Mouse (Mus musculus) ovary, adult 18-20 months (tissue): Measurements from ENCODE around the gene Cdca4.

Experiments
- DNase-seq: peaks from one replicate; pipeline ENCODE4 v3.0.0; 2022; ENCODE audit warnings: low spot score, mixed read lengths

The Cdca4 gene

DNA sequence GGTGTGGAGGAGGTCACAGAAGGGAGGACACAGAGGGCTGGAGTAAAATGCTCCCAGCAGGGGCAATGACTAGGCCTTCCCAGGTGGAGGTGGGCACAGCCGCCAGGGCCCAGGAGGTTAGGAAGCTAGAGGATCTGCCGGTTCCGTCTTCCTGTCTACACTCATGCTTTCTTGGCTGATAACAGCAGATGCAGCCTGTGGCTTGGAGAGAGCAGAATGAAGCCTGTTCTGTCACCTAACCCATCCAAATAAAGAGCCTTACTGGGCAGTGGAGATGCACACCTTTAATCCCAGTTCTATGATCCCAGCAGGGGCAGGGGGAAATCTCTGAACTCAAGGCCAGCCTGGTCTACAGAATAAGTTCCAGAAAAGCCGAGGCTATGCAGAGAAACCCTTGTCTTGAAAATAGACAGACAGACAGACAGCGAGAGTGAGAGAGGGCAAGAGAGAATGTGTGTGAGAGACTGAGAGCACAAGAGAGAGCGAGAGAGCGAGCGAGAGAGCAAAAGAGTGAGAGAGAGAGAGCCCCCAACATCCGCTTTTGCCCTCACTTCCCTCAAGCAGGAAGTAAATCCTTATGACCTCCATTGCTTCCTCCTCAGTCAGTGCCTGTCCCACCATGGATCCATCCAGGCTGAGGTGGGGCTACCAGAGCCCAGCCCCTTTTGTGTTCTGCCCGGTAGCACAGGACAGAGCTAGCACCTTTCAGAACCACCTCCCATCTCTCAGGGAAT, 29.8 kb downstream of the Cdca4 start:
- no peak for DNase-seq

DNA sequence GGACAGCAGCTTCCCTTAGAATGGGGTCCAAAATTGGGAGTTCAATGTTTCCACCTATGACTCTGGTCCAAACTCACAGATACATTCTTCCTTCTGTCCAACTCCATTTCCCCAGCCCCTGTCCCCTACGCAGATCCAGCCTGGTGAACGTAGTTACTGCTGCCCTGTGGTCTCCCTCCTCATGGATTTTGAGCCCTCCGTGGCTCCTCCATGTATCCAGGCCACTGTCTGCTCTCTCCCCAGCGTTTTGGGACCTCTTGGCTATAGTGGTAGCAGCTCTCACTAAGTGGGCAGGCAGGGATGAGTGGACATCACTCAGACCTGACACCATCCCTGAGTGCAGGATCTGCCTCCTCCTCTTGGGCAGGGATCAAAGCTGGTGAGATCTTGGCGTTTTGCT, 30.5 kb downstream of the Cdca4 start:
- DNase-seq = no peak

DNA sequence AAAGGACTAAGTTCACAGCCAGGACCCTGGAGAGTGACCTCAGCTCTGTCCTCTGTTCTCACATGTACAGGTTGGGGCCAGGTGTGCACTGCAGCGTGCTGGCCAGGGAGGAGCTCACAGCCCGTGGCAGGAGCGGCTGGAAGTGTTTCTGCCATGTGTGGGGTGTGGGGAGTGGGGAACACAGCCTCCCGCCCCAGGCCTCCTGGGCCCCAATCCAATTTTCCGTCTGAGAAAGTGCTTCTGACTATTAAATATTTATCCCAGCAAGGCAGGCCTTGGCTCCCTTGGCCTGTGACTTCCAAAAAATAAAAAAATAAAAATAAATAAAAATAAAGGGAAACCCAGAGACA, 30.9 kb downstream of the Cdca4 start:
- DNase-seq = no peak

DNA sequence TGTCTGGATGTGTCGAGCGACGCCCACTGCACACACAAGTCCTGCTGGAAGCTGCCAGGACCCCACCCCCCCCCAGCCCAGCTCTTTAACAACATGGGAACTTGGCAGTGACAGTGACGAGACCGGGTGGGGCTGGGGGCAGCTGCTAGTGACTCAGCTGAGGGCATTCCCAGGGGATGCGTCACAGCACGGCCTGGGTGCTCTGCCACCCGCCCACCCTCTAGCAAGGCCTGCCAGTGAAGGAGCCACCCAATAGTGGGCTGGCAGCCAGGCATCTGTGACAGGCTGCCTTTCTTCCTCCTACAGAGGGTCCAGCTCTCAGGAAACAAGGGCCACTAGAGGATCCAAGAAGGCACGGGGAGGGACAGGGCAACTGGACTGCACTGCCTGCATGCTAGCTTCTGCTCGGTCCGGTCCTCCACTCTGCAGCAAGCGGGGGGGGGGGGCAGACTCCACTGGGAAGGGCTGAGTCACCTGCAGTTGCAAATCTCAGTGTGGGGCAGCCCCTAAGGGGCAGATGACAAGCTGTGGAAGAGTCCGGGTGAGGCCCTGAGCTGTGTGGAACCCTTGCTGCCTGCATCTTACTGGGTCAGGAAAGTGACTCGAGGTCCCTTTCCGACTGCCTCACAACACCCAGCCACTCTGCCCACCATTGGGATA, 31.4 kb downstream of the Cdca4 start:
- peak; percentile 43 for DNase-seq

DNA sequence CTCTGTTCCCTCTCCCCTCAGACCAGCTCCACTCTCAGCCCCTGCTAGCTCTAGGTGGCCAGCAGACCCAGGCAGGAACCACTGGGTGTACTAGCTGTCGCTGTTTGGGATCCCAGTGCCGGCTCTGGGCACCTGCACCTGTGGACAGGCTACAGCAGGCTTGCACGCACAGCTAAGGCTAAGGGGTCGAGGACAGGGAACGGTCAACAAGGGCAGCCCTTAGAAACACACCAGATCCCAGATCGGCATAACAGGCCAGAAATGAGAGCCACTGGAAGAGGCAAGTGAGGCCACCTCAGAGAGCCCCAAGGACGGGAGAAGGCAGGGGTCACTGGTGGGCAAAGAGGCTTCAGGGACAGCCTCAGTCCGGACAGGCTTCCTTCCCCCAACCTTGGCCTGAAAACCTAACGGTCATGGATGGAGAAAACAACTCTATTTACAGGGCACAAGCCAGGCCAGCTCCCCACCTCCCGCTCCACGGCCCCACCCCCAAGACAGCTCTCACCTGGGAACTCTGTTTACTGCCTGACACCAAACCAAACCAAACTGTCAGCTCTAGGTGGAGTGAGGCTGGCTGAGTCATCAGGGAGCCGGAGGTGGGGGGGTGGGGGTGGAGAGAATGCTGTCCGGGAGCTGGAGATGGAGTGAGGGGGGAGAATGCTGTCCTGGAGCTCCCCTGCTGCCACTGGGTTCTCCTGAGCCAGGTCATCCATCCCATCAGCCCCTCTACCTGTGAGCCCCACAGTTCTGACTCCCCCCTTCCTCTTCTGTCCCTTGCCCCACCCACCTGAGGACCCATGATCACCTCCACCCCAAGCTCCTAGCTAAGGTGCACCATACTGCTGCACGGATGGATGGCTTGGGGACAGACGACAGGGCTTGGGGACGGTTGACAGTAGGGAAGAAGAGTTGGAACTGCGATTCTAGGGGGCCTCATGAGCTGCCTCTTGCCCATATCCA, 32.4 kb downstream of the Cdca4 start:
- no peak for DNase-seq

DNA sequence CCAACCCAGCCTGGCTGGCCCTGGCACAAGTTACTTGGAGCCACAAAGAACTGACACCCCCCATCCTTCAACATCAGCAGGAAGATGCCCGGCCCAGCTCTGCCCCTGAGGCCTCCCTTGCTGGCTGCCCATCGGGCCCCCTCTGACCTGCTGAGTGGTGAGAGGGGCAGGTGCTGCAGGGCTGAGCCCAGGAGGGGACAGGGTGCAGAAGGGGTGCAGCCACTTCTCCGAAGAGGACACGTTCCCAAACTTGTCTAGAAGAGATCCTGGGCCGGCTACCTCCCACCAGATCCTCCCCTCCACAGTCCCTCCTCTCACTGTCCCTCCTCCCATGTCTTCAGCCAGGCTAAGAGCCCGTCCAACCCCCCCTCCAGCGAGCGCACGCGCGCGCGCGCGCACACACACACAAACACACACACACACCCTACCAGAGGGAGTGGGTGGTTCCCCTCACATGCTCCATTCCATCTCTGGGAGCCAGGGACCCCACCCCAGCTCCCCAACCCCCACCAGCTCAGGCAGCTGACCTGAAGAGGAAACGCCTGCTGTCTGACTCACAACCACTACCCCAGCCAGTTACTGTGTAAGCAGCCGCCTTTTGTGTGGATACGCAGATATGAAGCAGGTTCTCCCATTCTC, 33.6 kb downstream of the Cdca4 start:
- DNase-seq = no peak

DNA sequence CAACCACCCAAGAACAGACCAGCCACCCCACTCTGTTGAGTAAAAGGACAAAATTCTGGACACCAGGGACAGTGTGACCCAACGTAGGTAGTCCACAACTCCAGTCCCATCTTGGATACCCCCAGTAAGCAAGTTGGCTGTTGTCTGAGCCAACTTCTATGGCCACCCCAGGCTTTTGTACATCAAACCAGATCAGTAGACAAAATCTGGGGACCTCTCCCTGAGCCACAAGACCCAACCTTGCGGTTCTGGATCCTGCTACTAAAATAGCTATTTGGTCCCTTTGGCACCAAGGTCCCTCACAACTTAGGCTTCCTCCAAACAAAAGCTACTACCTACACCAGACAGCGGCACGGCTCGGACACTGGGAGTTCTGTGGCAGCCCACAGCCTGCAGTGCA, 34.2 kb downstream of the Cdca4 start:
- no peak for DNase-seq

- DNase-seq = no peak
Measured at GRCm38 (mm10) chr12:112794356-112794816, 34.8 kb downstream of the Cdca4 start.

DNA sequence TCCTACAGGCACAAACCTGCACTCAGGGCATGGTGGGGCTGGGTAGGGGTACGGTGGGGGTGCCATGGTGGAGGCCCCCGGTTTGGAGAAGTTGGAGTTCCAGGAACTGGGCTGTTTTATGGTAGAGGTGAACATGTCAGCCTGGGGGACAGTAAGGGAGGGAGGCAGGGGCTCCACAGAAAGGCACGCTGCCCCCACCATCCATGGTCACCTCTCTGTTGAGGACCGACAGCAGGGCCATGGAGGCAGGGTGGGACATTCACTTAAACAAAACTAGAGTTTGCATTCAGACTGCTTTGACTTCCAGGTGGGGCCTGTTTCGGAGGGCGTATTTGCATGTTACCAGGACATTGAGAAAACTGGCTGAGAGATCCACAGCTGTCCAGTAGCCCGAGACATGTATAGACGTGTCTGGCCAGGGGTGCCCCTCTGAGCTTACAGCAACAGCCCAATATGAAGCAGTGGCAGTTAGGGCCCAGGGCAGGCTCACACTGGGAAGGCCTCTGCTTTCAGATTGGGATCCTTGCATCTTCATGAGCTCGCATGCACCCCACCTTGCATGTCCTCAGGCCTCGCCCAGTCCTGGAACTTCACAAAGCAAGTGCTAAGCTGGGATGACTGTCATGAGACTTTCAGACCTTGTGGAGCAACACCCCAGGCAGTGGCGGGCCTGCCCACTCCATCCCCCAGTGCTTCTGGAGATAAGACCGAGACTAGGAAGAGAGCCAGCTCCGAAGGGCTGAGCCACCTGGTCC, 35.4 kb downstream of the Cdca4 start:
- DNase-seq = peak; percentile 80

DNA sequence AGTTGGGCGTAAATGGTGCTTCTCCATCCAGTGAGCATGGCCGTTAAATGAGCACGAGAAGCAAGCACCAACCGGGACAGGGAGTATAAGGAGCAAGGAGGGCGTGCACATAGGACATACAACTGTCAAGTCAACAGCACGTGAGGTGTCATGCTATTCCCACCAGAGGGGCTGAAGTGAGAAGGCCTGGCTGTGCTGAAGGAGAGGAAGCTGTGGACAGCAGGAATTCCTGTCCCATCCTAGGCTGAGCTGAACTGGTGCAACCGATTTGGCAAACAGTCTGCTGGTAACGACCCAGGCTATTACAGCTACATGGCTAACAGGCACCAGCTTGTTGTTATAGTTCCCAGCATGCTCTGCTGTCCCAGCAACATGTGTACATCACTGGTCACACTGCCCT, 38.2 kb downstream of the Cdca4 start:
- no peak for DNase-seq

GRCm38 (mm10) chr12:112774481-112774880, 54.7 kb downstream of the Cdca4 start:
- DNase-seq = no peak

DNA sequence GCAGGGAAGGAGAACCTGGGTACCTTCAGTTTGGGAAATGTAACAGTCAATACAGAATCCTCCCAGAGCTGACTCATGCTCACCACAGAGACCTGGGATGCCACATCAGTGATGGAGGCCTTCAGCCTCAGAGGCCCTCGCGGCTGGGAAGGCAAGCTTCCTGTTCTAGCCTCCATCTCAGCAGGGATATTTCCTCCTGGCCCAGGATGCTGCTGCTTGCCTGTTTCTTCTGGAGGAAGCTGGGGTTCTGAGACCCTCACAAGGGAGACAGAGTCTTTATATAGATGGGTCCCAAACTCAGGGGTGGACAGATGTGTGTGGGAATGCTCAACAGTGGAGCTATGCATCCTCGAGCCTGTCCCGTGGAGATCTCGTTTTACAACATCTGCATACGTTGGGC, 55.2 kb downstream of the Cdca4 start:
- DNase-seq = no peak

GRCm38 (mm10) chr12:112773366-112773765, 55.9 kb downstream of the Cdca4 start:
- no peak for DNase-seq

GRCm38 (mm10) chr12:112772306-112772705, 56.9 kb downstream of the Cdca4 start:
- no peak for DNase-seq

GRCm38 (mm10) chr12:112770396-112770795, 58.8 kb downstream of the Cdca4 start:
- DNase-seq = no peak
